Mouse (Mus musculus) megakaryocyte-erythroid progenitor cell, adult 5-6 weeks (primary cell): ENCODE results near the gene Tmem60. TPM values are rescaled to one million over a fixed set of nuclear protein-coding genes. Genes with fewer than 3 reads are reported as not detected.

Experiments
- ATAC-seq: replicated peaks from 2 replicates; pipeline ENCODE4 v1.8.0; 2016; ENCODE audit warnings: mild to moderate bottlenecking, inconsistent platforms; ENCODE audit not compliant: severe bottlenecking, poor library complexity, low FRiP score, low TSS enrichment
- total RNA-seq, 2 experiments: library from RNA; stranded (forward) in 1 of 2; stranded (reverse) in 1 of 2; fragments of 200-1000, 215-1000 nt in 1 of 2; fragments of >200 nt in 1 of 2; fragmentation: Nextera tagmentation in 1 of 2; gene quantifications; 2 replicates each; pipeline ENCODE4 v1.2.3; 2014 to 2017

Tmem60 gene
- total RNA-seq (2014; fragmentation: Nextera tagmentation) (21.3 and 29.1 TPM in 2 replicates), total RNA-seq (2017) (15.4 and 21.5 TPM in 2 replicates)

- ATAC-seq, result peak; percentile 88
Observed at GRCm38 (mm10) chr5:20881915-20882800, at the start of gene Tmem60, which contains the start of gene Phtf2. Gene Tmem60 (plus strand): TSS chr5:20882191. Gene Phtf2 (minus strand): TSS chr5:20882124.

- no peak for ATAC-seq
Observed at GRCm38 (mm10) chr5:20834399-20834798, 47.6 kb upstream of the Tmem60 start.

- no peak for ATAC-seq
Observed at GRCm38 (mm10) chr5:20837082-20837481, 44.9 kb upstream of the Tmem60 start.

- no peak for ATAC-seq
Observed at GRCm38 (mm10) chr5:20843405-20843804, 38.6 kb upstream of the Tmem60 start.

GRCm38 (mm10) chr5:20843816-20844215 is 38.2 kb upstream of the Tmem60 start:
- no peak for ATAC-seq

- 0 out of 2 replicates have a peak, but pooled peaks have one; percentile 16 for ATAC-seq
Observed at GRCm38 (mm10) chr5:20847010-20847409, 35.0 kb upstream of the Tmem60 start.

GRCm38 (mm10) chr5:20855066-20855465 is 26.9 kb upstream of the Tmem60 start:
- ATAC-seq, result no peak

GRCm38 (mm10) chr5:20858404-20858803 is 23.6 kb upstream of the Tmem60 start:
- ATAC-seq, result no peak

- ATAC-seq, result no peak
Observed at GRCm38 (mm10) chr5:20860565-20860964, 21.4 kb upstream of the Tmem60 start.

- ATAC-seq, result no peak
Observed at GRCm38 (mm10) chr5:20861901-20862300, 20.1 kb upstream of the Tmem60 start.

GRCm38 (mm10) chr5:20864216-20864969 is 17.6 kb upstream of the Tmem60 start:
- ATAC-seq, result no peak

- no peak for ATAC-seq
Observed at GRCm38 (mm10) chr5:20865193-20865755, 16.7 kb upstream of the Tmem60 start.

- ATAC-seq, result no peak
Observed at GRCm38 (mm10) chr5:20873146-20873545, 8.8 kb upstream of the Tmem60 start.

- no peak for ATAC-seq
Observed at GRCm38 (mm10) chr5:20876934-20877426, 5.0 kb upstream of the Tmem60 start.

- no peak for ATAC-seq
Observed at GRCm38 (mm10) chr5:20880386-20880785, 1.6 kb upstream of the Tmem60 start.

- ATAC-seq, result peak; percentile 18; the same call in 1 of the 2 replicates
Observed at GRCm38 (mm10) chr5:20880797-20881775, 905 bp upstream of the Tmem60 start.

GRCm38 (mm10) chr5:20884036-20884620 is 2.1 kb downstream of the Tmem60 start:
- no peak for ATAC-seq

GRCm38 (mm10) chr5:20897446-20898167 is 15.6 kb downstream of the Tmem60 start:
- ATAC-seq, result peak; percentile 99
